Mouse (Mus musculus): ENCODE data around the gene Snupn. TPM values are rescaled to one million over a fixed set of nuclear protein-coding genes. Genes with fewer than 3 reads are reported as not detected.
"Not testable (repeated sequence)": the region's sequence is repeated elsewhere in the genome, so short reads cannot be mapped to it uniquely, and the experiment has no call there.

Gene Snupn
- polyA plus RNA-seq, 1 experiment, result 8.5 TPM

DNA sequence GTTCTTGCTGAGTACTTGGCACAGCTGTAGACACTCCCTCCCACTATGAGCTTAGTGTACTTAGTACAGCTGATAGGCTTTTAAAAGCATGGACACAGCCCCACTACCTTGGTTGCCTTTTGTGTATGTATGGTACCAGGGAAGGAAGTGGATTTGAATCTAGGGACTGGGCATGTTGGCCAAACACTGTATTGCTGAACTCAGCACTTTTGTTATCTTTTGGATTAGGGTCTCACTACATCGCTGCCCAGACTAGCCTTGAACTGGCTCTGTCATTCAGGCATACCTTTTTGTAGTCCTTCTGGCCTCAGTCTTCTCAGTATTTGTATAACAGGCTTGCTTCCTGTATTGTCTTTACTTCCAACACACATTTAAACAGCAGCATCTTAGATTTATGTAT lies 20.1 kb upstream of the Snupn start:
- DNase-seq (ENCODE audit: low read depth), result no peak

- no peak for DNase-seq (ENCODE audit: low read depth)
These were observed 13.8 kb upstream of the Snupn start for GRCm38 (mm10) chr9:56936861-56937222.

GRCm38 (mm10) chr9:56937223-56938160 lies 13.2 kb upstream of the Snupn start, which contains the start of gene Imp3:
TSS of gene Imp3 (plus strand) at chr9:56937475.
- DNase-seq (ENCODE audit: low read depth), result peak; percentile 88

DNA sequence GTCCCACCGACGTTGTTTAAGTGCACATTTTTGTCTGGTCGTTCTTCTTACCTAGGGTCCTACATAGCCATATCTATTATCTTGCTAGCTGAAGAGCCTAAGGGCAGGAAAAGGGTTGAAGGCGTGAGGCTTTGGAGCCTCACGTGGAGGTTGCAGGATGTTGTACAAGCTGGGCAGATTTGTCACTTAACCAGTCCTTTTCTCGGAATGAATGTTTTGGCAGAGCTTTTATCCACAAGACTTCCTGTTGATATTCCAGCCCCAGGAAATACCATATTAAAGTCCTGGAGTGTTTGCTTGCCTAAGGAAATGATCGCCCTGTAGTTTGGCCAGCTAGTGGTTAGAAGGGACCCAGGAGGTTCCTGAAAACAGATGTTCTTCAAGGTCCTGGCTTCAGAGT lies 12.3 kb upstream of the Snupn start:
- DNase-seq (ENCODE audit: low read depth), result no peak

DNA sequence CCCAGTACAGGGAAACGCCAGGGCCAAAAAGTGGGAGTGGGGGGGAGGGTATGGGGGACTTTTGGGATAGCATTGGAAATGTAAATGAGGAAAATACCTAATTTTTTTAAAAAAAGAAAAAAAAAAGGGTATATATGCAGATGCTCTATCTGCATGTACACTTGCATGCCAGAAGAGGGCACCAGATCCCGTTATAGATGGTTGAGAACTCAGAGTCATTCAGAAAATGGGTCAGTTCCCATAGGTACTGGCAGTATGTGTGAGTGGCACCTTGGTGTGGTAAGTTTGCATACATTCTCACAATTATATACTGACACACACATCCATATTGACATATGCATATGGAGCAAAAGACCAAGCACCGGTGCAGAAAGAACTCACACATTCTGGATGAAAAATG lies 3.2 kb upstream of the Snupn start:
- DNase-seq (ENCODE audit: low read depth), result not testable (repeated sequence)

DNA sequence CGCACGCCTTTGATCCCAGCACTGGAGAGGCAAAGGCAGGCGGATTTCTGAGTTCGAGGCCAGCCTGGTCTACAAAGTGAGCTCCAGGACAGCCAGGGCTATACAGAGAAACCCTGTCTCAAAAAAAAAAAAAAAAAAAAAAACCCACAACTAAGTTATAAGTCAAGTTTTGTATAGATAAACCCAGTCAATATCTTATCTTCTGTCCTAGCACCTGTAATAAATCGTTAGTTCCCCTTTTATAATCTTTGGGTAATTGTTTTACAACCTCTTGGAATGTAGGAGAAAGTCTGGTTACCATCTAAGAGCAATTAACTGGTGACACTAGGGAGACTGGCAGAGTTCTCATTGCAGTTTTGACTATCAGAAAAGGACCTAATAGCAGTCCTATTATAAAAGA lies 2.0 kb upstream of the Snupn start:
- DNase-seq (ENCODE audit: low read depth), result not testable (repeated sequence)

DNA sequence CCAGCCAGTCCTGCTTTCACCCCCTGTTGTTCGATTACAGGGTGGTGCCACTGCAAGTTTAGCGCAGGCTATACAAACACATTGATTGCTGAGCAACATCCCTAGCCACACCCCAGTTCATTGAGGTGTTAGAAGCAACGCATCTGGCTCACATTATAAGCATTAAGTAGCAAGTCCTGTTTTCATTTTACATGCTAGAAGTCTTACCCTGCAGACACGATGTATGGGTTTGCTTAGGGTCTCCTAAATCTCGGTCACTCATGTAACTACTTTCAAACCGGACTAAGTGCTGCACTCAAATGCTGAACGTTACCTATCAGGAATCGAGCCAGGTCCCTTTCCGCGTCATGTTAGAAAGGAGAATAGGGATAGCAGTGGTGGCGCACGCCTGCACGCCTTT lies 911 bp upstream of the Snupn start:
- DNase-seq (ENCODE audit: low read depth), result no peak

DNA sequence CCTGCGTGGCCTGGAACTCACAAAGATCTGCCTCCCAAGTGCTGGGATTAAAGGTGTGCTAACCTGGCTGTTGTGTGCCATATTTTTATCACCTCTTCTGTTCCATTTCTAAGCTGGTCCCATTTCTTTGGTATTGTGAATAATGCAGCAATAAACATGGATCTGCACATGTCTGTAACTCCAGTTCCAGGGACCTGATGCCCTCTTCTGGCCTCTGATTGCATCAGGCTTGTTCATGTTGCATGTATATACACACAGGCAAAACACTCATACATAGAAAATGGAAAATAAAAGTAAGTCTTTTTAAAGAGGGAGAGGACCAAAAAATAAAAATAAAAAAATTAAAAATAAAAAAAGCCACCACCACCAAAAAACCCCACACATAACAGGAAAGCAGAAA lies 2.9 kb downstream of the Snupn start:
- no peak for DNase-seq (ENCODE audit: low read depth)

- no peak for DNase-seq (ENCODE audit: low read depth)
These were observed 6.4 kb downstream of the Snupn start for GRCm38 (mm10) chr9:56956966-56957675.

DNA sequence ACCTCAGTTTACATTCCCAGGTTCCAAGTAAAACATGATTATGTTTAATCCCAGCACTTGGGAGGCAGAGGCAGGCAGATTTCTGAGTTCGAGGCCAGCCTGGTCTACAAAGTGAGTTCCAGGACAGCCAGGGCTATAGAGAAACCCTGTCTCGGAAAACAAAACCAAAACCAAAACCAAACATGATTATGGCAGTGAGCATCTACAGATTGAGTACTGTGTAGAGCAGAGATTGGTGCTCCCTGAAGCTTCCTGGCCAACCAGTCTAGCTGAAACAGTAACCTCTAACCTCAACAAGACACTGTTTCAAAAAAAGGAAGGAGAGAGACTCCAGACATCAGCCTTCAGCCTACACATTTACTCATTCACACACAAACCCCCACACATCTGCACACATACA lies 8.0 kb downstream of the Snupn start:
- DNase-seq (ENCODE audit: low read depth), result no peak

- DNase-seq (ENCODE audit: low read depth), result no peak
These were observed 10.9 kb downstream of the Snupn start for GRCm38 (mm10) chr9:56961591-56961990.

DNA sequence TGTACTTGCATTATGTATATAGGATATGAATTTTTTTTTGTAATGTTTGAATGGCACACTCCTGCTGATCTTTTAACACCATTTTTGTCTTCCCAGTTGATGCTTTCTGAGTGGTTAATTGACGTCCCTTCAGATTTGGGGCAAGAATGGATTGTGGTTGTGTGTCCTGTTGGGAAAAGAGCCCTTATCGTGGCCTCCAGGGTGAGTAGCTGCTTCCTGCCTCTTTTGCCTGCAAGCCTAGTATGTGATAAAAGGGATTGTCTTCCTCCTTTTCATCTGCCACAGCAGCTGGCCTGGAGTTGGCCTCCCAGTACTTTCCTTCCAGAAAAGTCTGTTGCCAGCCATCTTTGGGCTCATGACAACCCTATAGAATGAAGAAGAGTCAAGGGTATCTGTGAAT lies 19.5 kb downstream of the Snupn start:
- DNase-seq (ENCODE audit: low read depth), result no peak

GRCm38 (mm10) chr9:56973960-56974524 lies 23.4 kb downstream of the Snupn start:
- DNase-seq (ENCODE audit: low read depth), result no peak

DNA sequence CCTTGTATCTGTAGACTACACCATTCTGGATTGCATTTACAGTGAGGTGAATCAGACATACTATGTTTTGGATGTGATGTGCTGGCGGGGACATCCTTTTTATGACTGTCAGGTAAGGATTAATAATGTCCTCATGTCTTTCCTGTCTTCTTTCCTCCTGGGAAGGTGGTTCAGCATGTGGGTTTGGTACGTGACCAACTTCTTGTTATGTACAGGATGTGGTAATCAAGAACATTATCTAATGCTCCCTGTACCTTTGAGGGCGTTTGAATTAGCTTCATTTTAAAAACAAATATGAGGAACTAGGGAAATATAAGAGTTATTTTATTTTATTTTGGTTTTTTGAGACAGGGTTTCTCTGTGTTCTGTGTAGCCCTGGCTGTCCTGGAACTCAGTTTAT lies 24.5 kb downstream of the Snupn start:
- DNase-seq (ENCODE audit: low read depth), result no peak

- DNase-seq (ENCODE audit: low read depth), result no peak
These were observed 29.5 kb downstream of the Snupn start for GRCm38 (mm10) chr9:56980186-56980585.

GRCm38 (mm10) chr9:56981502-56981901 lies 30.8 kb downstream of the Snupn start:
- no peak for DNase-seq (ENCODE audit: low read depth)

DNA sequence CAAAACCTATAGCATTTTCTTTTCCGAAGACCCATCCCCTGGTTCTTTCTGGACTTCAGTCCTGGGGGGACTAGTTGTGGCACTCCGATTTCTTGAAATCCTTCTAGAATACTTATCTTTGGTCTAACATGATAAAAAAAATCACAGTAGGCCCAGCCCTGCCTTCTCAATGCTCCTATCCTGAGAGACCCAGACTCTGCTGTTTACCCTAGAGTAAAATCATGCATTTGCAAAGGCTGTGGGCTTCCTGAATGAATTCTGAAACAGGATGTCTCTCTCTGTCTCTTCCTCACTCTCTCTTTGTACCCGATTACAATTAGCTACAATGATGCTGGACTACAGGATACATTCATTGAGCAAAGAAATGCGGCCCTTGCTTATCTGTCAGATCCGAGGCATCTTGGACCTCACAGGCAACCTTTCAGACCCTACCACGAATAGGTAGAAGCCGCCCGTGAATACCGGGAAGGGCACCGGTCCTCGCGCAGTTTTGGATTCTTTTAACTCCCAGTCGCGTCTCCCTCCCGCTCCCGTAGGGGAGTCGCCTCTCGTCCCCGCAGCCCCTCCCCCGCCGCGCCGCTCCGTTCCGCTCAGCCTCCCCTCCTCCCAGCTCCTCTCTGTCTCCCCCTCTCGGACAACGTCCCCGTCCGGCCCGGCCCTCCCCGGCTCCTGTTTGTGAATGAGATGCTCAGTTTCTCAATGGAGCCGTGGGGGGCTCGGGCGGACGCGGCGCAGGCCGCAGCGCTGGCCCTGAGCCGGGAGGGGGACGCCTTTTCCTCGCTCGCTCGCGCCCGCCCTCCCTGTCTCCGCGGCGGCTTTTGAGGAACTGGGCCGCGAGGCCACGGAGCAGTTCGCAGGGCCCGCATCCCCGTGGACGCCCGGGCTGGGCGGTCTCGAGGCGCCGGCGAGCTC lies 43.9 kb downstream of the Snupn start, which contains the start of gene Ptpn9:
Ptpn9 (plus strand) TSS at position 638 of the 912 bp plus-strand sequence.
- no peak for DNase-seq (ENCODE audit: low read depth)

DNA sequence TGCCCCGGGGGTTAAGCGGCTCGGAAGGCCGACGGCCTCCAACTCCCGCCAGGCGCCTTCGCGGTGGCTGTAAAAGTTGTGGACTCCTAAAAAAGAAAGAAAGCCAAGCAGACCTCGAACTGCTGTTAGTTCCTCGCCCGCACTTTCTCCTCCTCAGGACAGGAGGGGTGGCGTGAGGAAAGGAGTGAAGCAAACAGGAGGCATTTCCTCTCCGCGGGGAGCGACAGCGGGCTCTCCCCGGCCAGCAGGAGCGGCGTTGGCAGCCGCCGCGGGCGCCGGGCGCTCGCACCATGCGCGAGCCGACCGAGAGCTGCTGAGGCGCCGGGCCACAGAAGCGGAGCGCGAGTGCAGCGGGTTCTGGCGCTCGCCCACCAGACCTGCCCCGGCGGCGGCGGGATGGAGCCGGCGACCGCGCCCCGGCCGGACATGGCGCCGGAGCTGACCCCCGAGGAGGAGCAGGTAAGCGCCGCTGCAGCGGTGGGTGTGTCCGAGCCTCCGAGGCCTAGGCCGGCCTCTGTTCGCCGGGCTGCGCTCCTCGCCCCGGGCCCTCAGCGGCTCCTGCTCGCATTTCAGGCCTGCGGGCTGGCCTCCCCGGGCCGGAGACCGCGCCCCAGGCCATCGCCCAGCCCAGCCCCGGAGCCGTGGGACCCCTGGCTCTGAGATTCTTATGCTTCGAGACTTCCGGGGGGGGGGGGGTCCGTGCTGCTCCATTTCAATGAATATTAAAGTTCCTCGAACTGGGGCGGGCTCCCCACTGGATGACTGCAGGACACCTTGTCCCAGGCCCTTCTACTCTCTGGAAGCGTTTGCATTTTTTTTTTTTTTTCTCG lies 44.7 kb downstream of the Snupn start:
- no peak for DNase-seq (ENCODE audit: low read depth)

DNA sequence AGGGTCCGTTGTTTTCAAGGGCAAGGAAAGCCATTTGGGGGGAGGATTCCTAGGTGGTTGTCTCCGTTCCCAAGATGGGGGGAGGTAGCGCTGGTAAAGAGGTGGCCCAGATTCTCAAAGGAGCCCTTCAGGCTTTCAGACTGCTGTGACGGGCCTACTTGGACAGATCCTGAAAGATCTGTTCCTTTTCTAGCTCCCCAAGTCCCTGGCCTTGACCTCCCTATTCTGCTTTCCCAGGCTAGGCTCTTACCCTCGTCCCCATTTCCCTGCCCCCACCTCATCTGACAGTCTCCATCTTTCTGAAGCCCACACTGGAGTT lies 45.3 kb downstream of the Snupn start:
- DNase-seq (ENCODE audit: low read depth), result no peak

DNA sequence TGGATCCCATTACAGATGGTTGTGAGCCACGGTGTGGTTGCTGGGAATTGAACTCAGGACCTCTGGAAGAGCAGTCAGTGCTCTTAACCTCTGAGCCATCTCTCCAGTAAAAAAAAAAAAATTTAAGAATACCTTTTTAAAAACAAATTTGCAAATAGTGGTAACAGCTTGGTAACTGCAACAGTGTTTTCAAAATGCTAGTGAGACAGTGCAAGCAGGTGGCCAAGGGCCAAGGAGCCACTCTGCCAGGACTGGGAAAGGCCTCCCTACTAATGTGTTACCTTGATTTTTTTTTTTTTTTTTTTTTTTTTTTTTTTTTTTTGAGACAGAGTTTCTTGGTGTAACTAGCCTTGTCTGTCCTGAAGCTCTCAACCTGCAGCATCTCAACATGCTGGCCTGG lies 46.5 kb downstream of the Snupn start:
- not testable (repeated sequence) for DNase-seq (ENCODE audit: low read depth)

DNA sequence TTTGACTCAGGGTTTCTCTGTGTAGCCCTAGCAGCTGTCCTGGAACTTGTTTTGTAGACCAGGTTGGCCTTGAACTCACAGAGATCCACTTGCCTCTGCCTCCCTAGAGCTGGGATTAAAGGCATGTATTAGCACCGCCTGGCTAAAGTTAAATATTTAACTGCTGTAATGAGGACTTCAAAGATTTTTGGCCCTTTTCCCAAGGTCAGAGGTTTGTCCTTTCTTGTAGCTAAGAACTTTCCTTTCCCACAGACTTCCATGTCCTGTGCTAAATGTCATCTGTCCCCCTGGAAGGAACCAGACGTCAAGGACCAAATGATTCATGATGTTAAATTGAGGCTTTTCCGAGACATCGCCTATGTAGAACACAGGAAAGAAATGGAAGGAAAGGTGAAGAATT lies 52.3 kb downstream of the Snupn start:
- no peak for DNase-seq (ENCODE audit: low read depth)
